Mouse (Mus musculus): ENCODE data around the gene Olfr1396. TPM values are rescaled to one million over a fixed set of nuclear protein-coding genes. Genes with fewer than 3 reads are reported as not detected.
"Not testable (repeated sequence)": the region's sequence is repeated elsewhere in the genome, so short reads cannot be mapped to it uniquely, and the experiment has no call there.

The Olfr1396 gene
- polyA plus RNA-seq, 1 experiment from 2014 or later = not detected

- H3K4me1 ChIP-seq; H3K27ac ChIP-seq; H3K27me3 ChIP-seq (ENCODE audit: poor library complexity, severe bottlenecking); H3K36me3 ChIP-seq (replicated peaks); DNase-seq (ENCODE audit: extremely low spot score, low spot score); H3K4me3 ChIP-seq; H3K9me3 ChIP-seq: not testable (repeated sequence)
- 81% methylated on average over 5 of the region's 5 CpGs for WGBS
Observed at GRCm38 (mm10) chr11:49063713-49064469, 50.8 kb downstream of the Olfr1396 start, which contains the start of gene Tgtp2. Gene Tgtp2, minus strand, starts transcription at chr11:49064206.

GRCm38 (mm10) chr11:49061865-49062264 lies 52.8 kb downstream of the Olfr1396 start:
- not testable (repeated sequence) for H3K27ac ChIP-seq; DNase-seq (ENCODE audit: extremely low spot score, low spot score); H3K4me3 ChIP-seq; H3K9me3 ChIP-seq; H3K36me3 ChIP-seq (replicated peaks); H3K4me1 ChIP-seq; H3K27me3 ChIP-seq (ENCODE audit: poor library complexity, severe bottlenecking)
- 76% methylated on average over 2 of the region's 2 CpGs for WGBS

DNA sequence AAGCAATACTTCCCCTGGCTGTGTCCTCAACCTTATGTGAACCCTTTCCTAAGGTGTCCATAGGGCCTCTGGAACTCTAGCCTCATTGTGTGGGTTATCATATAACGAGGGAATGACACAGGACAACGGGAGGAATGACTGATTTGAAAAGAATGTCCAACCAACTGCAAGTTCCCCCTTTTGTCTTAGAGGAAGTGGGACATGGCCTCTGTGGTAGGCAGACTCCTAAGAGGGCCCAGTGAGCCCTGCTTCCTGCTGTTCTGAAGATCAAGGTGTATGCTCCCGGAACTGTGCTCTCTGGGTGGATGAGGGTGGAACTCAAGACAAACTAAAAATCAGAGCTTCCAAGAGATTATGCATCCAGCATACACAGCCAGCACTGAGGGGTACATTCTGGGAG lies 54.6 kb downstream of the Olfr1396 start:
- H3K27me3 ChIP-seq (ENCODE audit: poor library complexity, severe bottlenecking); DNase-seq (ENCODE audit: extremely low spot score, low spot score); H3K4me3 ChIP-seq; H3K27ac ChIP-seq; H3K36me3 ChIP-seq (replicated peaks); H3K9me3 ChIP-seq; H3K4me1 ChIP-seq: not testable (repeated sequence)
- WGBS = 81% methylated on average over 2 of the region's 3 CpGs

Other genes starting within 250 kb of the Olfr1396 start
- 1.2 and 1.6 TPM in 2 replicates for gene Irgm1, start 243.2 kb downstream of the Olfr1396 start, polyA plus RNA-seq (2016; fragmentation: Nextera tagmentation; extraction: Ambion mirVana)
- gene Gm5431, start 212.7 kb downstream of the Olfr1396 start, polyA plus RNA-seq (2016; fragmentation: Nextera tagmentation; extraction: Ambion mirVana) = 0.06 TPM in 1 of 2 replicates, not detected in the other
- gene Psme2b, start 168.7 kb downstream of the Olfr1396 start, polyA plus RNA-seq (2016; fragmentation: Nextera tagmentation; extraction: Ambion mirVana) = 1.4 and 1.5 TPM in 2 replicates
- not detected in 2 replicates for gene Olfr56, start 136.0 kb downstream of the Olfr1396 start, polyA plus RNA-seq (2016; fragmentation: Nextera tagmentation; extraction: Ambion mirVana)
- gene 9930111J21Rik1, start 135.5 kb downstream of the Olfr1396 start, polyA plus RNA-seq (2016; fragmentation: Nextera tagmentation; extraction: Ambion mirVana) = 0.22 and 0.45 TPM in 2 replicates
- not detected in 2 replicates for gene Gm12185, start 122.6 kb downstream of the Olfr1396 start, polyA plus RNA-seq (2016; fragmentation: Nextera tagmentation; extraction: Ambion mirVana)
- gene Tgtp1, start 120.7 kb downstream of the Olfr1396 start, polyA plus RNA-seq (2016; fragmentation: Nextera tagmentation; extraction: Ambion mirVana) = not detected in 2 replicates
- gene 9930111J21Rik2, start 63.6 kb downstream of the Olfr1396 start, polyA plus RNA-seq (2016; fragmentation: Nextera tagmentation; extraction: Ambion mirVana) = 0.12 and 0.32 TPM in 2 replicates
- not detected in 2 replicates for gene Tgtp2, start 50.7 kb downstream of the Olfr1396 start, polyA plus RNA-seq (2016; fragmentation: Nextera tagmentation; extraction: Ambion mirVana)
- gene Ifi47, start 38.3 kb downstream of the Olfr1396 start, polyA plus RNA-seq (2016; fragmentation: Nextera tagmentation; extraction: Ambion mirVana) = 0.12 and 0.62 TPM in 2 replicates
- gene Olfr1395, start 27.4 kb upstream of the Olfr1396 start, polyA plus RNA-seq (2016; fragmentation: Nextera tagmentation; extraction: Ambion mirVana) = not detected in 2 replicates
- not detected in 2 replicates for gene Olfr1394, start 39.5 kb upstream of the Olfr1396 start, polyA plus RNA-seq (2016; fragmentation: Nextera tagmentation; extraction: Ambion mirVana)
- gene Btnl9, start 72.3 kb upstream of the Olfr1396 start, polyA plus RNA-seq (2016; fragmentation: Nextera tagmentation; extraction: Ambion mirVana) = 0.07 and 0.14 TPM in 2 replicates
- gene Zfp62, start 88.4 kb upstream of the Olfr1396 start, polyA plus RNA-seq (2016; fragmentation: Nextera tagmentation; extraction: Ambion mirVana) = 42.3 and 49.2 TPM in 2 replicates
- 39.6 and 44.9 TPM in 2 replicates for gene Mgat1, start 129.3 kb upstream of the Olfr1396 start, polyA plus RNA-seq (2016; fragmentation: Nextera tagmentation; extraction: Ambion mirVana)
- 0.07 TPM in 1 of 2 replicates, not detected in the other for gene Olfr1393, start 163.4 kb upstream of the Olfr1396 start, polyA plus RNA-seq (2016; fragmentation: Nextera tagmentation; extraction: Ambion mirVana)
- not detected in 2 replicates for gene Olfr1392, start 170.4 kb upstream of the Olfr1396 start, polyA plus RNA-seq (2016; fragmentation: Nextera tagmentation; extraction: Ambion mirVana)
- not detected in 2 replicates for gene Olfr10, start 189.9 kb upstream of the Olfr1396 start, polyA plus RNA-seq (2016; fragmentation: Nextera tagmentation; extraction: Ambion mirVana)
- gene Olfr1391, start 207.9 kb upstream of the Olfr1396 start, polyA plus RNA-seq (2016; fragmentation: Nextera tagmentation; extraction: Ambion mirVana) = not detected in 2 replicates
- not detected in 2 replicates for gene Olfr1390, start 220.3 kb upstream of the Olfr1396 start, polyA plus RNA-seq (2016; fragmentation: Nextera tagmentation; extraction: Ambion mirVana)

Measured in forebrain, embryonic 10.5 days (tissue).